Comparison of ENCODE assay signal across 8 mouse cellular contexts in the genomic region with DNA sequence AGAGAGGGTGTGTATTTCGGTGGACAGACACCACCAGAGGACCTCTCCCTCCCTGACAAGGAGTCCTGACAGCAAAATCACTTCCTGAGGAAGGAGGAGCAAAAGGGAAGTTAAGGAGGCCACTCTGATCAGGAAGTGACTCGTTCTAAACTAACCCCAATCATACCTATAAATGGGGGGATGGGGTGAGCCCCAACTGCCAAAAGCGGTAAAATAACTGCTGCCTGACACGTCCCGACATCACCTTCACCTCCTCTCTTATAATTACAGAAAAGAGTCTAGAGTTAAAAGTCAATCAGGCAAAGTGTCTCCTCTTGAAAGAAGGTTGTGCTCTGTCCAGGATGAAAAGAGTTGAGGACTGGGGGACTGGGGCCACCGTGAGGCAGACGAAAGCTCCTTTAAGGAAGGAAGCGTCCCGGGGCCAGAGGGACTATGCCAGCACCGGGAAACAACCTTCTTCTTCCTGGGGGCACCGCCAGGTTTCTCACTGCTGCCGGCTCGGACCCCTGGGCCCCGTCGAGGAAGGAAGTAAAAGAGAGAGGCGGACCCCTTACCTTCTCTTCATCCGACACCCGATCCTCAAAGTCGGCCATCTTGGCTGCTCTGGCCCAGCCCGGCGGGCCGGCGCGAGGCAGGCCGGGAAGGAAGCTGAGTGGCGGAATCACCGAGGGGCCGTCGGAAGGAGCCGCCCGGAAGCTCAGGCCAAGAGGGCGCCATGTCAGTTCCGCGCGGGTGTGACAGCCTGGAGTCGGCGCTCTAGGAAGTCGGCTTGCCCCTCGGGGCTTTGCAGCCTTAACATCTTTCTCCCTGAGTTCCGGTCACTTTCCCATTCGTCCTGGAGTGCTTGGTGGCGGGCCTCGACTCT. TPM values are rescaled to one million over a fixed set of nuclear protein-coding genes. Genes with fewer than 3 reads are reported as not detected.
DNase-seq lines count a peak whose midpoint lies in the region; ATAC-seq and TF ChIP-seq lines count a peak whose summit lies in the region.

A gene (plus strand): TSS at position 220 of the 865 bp plus-strand sequence.
A gene (minus strand): TSS at position 720 of the 865 bp plus-strand sequence.

- 0% methylated on average over 43 of the region's 43 CpGs for WGBS in heart, embryonic 14.5 days
- WGBS in liver, embryonic 13.5 days (ENCODE audit: insufficient replicate concordance): under 1% methylated on average over 43 of the region's 43 CpGs
- under 1% methylated on average over 43 of the region's 43 CpGs for WGBS in neural tube, embryonic 12.5 days

- TF ChIP-seq CTCF in testis, adult 2 months (IDR thresholded peaks at IDR 0.05; ENCODE audit: control insufficient read depth, insufficient read depth, insufficient replicate concordance, low read depth, low read length): no peak

- DNase-seq in fat pad, adult 2 months (ENCODE audit: extremely low read depth, low read depth, low spot score): peak; percentile 19
- DNase-seq in kidney, postnatal 14 days: peak; percentile 95
- DNase-seq in liver, embryonic 13.5 days: peak; percentile 82

- H3K4me1 ChIP-seq in brown adipose tissue, adult 24 weeks (ENCODE audit: control insufficient read depth, insufficient read depth, insufficient read length, low read length): peaks cover 12% of the 10 kb centered on the region
- H3K4me1 ChIP-seq in heart, embryonic 14.5 days (ENCODE audit: control insufficient read depth in 2 of 2, insufficient read depth in 2 of 2, low read length in 2 of 2): peaks cover 3 to 27% of the 10 kb centered on the region in 2 experiments; a peak in 3 of 4 replicates
- peaks cover 54% of the 10 kb centered on the region for H3K4me1 ChIP-seq in liver, embryonic 13.5 days (replicated peaks)
- peaks cover 25% of the 10 kb centered on the region for H3K4me1 ChIP-seq in neural tube, embryonic 12.5 days
- peaks cover 3% of the 10 kb centered on the region for H3K4me1 ChIP-seq in testis, adult 2 months (ENCODE audit: control insufficient read depth, insufficient read depth, low read length)

- no peaks in the 10 kb centered on the region for H3K9me3 ChIP-seq in heart, embryonic 14.5 days (ENCODE audit: control insufficient read depth, low read length)
- no peaks in the 10 kb centered on the region for H3K9me3 ChIP-seq in liver, embryonic 13.5 days (replicated peaks)
- no peaks in the 10 kb centered on the region for H3K9me3 ChIP-seq in neural tube, embryonic 12.5 days

- peak within 1 kb of the TSS; percentile 98 for H3K27ac ChIP-seq in brown adipose tissue, adult 24 weeks (replicated peaks; ENCODE audit: low read depth, low read length)
- H3K27ac ChIP-seq in heart, embryonic 14.5 days (replicated peaks in 1 of 2; ENCODE audit: control insufficient read depth in 1 of 2, insufficient read depth in 1 of 2, low read depth in 2 of 2, low read length in 2 of 2): peak within 1 kb of the TSS; percentile 96 to 98
- H3K27ac ChIP-seq in liver, embryonic 13.5 days: peak within 1 kb of the TSS; percentile 90
- H3K27ac ChIP-seq in neural tube, embryonic 12.5 days: peak within 1 kb of the TSS; percentile 87
- H3K27ac ChIP-seq in testis, adult 2 months (ENCODE audit: control insufficient read depth, insufficient read depth, low read depth, low read length): peak within 1 kb of the TSS; percentile 97

- H3K4me2 ChIP-seq in heart, embryonic 14.5 days (ENCODE audit: low read length): peak within 1 kb of the TSS; percentile 74
- peak within 1 kb of the TSS; percentile 81 for H3K4me2 ChIP-seq in liver, embryonic 13.5 days
- H3K4me2 ChIP-seq in neural tube, embryonic 12.5 days (replicated peaks): peak within 1 kb of the TSS; percentile 80

- H3K9ac ChIP-seq in heart, embryonic 14.5 days (ENCODE audit: low read length): peak within 1 kb of the TSS; percentile 94
- H3K9ac ChIP-seq in liver, embryonic 13.5 days: peak within 1 kb of the TSS; percentile 89
- peak within 1 kb of the TSS; percentile 90 for H3K9ac ChIP-seq in neural tube, embryonic 12.5 days

- no peaks in the 10 kb centered on the region for H3K27me3 ChIP-seq in heart, embryonic 14.5 days (ENCODE audit: control insufficient read depth, insufficient read depth, low read length)
- H3K27me3 ChIP-seq in liver, embryonic 13.5 days: no peaks in the 10 kb centered on the region
- no peaks in the 10 kb centered on the region for H3K27me3 ChIP-seq in neural tube, embryonic 12.5 days (replicated peaks)
- H3K27me3 ChIP-seq in testis, adult 2 months (ENCODE audit: control insufficient read depth, insufficient read depth, low read length): no peaks in the 10 kb centered on the region

- peaks cover 8% of the 10 kb centered on the region for H3K36me3 ChIP-seq in heart, embryonic 14.5 days (ENCODE audit: control insufficient read depth, insufficient read depth, low read length)
- H3K36me3 ChIP-seq in liver, embryonic 13.5 days: peaks cover 8% of the 10 kb centered on the region
- peaks cover 4% of the 10 kb centered on the region; the same call in 1 of the 2 replicates for H3K36me3 ChIP-seq in neural tube, embryonic 12.5 days
- H3K36me3 ChIP-seq in testis, adult 2 months (ENCODE audit: control insufficient read depth, insufficient read depth, low read length): no peaks in the 10 kb centered on the region

- peak; percentile 85 for TF ChIP-seq POLR2A in testis, adult 2 months (IDR thresholded peaks at IDR 0.05; ENCODE audit: control insufficient read depth, low read depth, low read length)

- peak; percentile 81 for ATAC-seq in CD4-positive, CD25-positive, alpha-beta regulatory T cell, adult 4 months
- peak; percentile 97 for ATAC-seq in heart, embryonic 14.5 days (ENCODE audit: insufficient number of reproducible peaks, insufficient read depth, low FRiP score, low read depth)
- peak; percentile 91 for ATAC-seq in liver, embryonic 13.5 days (ENCODE audit: low read depth)
- peak; percentile 98 for ATAC-seq in neural tube, embryonic 12.5 days (ENCODE audit: low FRiP score, low read depth)

- peak within 1 kb of the TSS; percentile 99 for H3K4me3 ChIP-seq in brown adipose tissue, adult 24 weeks (ENCODE audit: insufficient read depth, low read depth, low read length)
- H3K4me3 ChIP-seq in heart, embryonic 14.5 days (ENCODE audit: control insufficient read depth in 1 of 2, insufficient read depth in 1 of 2, low read depth in 1 of 2, low read length in 2 of 2): peak within 1 kb of the TSS; percentile 77 to 94
- peak within 1 kb of the TSS; percentile 72 for H3K4me3 ChIP-seq in liver, embryonic 13.5 days (replicated peaks)
- H3K4me3 ChIP-seq in neural tube, embryonic 12.5 days: peak within 1 kb of the TSS; percentile 87
- H3K4me3 ChIP-seq in testis, adult 2 months (ENCODE audit: control insufficient read depth, low read depth, low read length): peak within 1 kb of the TSS; percentile 99

RNA-seq across cellular contexts. Expression of the first gene that starts in this region (rescaled TPM):
- 10 to 100 TPM; 29.6 to 38.5 TPM for polyA plus RNA-seq in CD4-positive, CD25-positive, alpha-beta regulatory T cell, adult 4 months (2017; shearing (Covaris generic))
- 26.4 and 30.7 TPM in 2 replicates for polyA plus RNA-seq in brown adipose tissue, adult 24 weeks (2012; ENCODE audit: insufficient read depth, insufficient read length, missing spikeins)
- polyA plus RNA-seq in heart, embryonic 14.5 days (2014; fragmentation: Nextera tagmentation; extraction: Ambion mirVana): 24.1 and 28.6 TPM in 2 replicates
- polyA plus RNA-seq in liver, embryonic 13.5 days (2015; fragmentation: Nextera tagmentation; extraction: Ambion mirVana): 11.4 and 15.2 TPM in 2 replicates
- polyA plus RNA-seq in neural tube, embryonic 12.5 days (2016; fragmentation: Nextera tagmentation; extraction: Ambion mirVana): 40.5 and 43.2 TPM in 2 replicates
- polyA plus RNA-seq in testis, adult 2 months (2012; rRNA removed): 16.4 TPM in 2 replicates

RNA-seq across cellular contexts. Expression of the second gene that starts in this region (rescaled TPM):
- 100 to 1,000 TPM; 489 to 553 TPM for polyA plus RNA-seq in CD4-positive, CD25-positive, alpha-beta regulatory T cell, adult 4 months (2017; shearing (Covaris generic))
- polyA plus RNA-seq in brown adipose tissue, adult 24 weeks (2012; ENCODE audit: insufficient read depth, insufficient read length, missing spikeins): 70.0 and 83.3 TPM in 2 replicates
- 185 and 187 TPM in 2 replicates for polyA plus RNA-seq in heart, embryonic 14.5 days (2014; fragmentation: Nextera tagmentation; extraction: Ambion mirVana)
- 98.0 and 121 TPM in 2 replicates for polyA plus RNA-seq in liver, embryonic 13.5 days (2015; fragmentation: Nextera tagmentation; extraction: Ambion mirVana)
- polyA plus RNA-seq in neural tube, embryonic 12.5 days (2016; fragmentation: Nextera tagmentation; extraction: Ambion mirVana): 203 and 216 TPM in 2 replicates
- 64.0 and 84.4 TPM in 2 replicates for polyA plus RNA-seq in testis, adult 2 months (2012; rRNA removed)

Comparison
In these comparisons a context has a peak if more than half of its experiments do, and no peak if none do; other contexts are left out.
1. Peak in every context shown above with its lines: DNase-seq, ATAC-seq, H3K4me3 ChIP-seq and H3K27ac ChIP-seq.
2. DNase-seq: peak in every context shown above with its lines; median percentile 95 in kidney, postnatal 14 days; 82 in liver, embryonic 13.5 days; 19 in fat pad, adult 2 months.